Mouse (Mus musculus): ENCODE results near the gene Rpp14. TPM values are rescaled to one million over a fixed set of nuclear protein-coding genes. Genes with fewer than 3 reads are reported as not detected.

Rpp14 gene
- polyA plus RNA-seq, 1 experiment from 2014 or later: 57.4 TPM

- no peaks in the 10 kb centered on the region for H3K4me1 ChIP-seq (ENCODE audit: control insufficient read depth, insufficient read depth, low read length)
- no peak overlapping the region for H3K9ac ChIP-seq (replicated peaks; ENCODE audit: low read depth, low read length)
- 0 out of 2 replicates have a peak, but pooled peaks cover 4% of the 10 kb centered on the region for H3K36me3 ChIP-seq (ENCODE audit: control insufficient read depth, insufficient read depth, low read length)
- no peaks in the 10 kb centered on the region for H3K27me3 ChIP-seq (ENCODE audit: control insufficient read depth, insufficient read depth, low read length)
- H3K4me2 ChIP-seq (replicated peaks; ENCODE audit: low read depth, low read length): no peak overlapping the region
- WGBS: 83% methylated on average over 10 of the region's 10 CpGs
- H3K9me3 ChIP-seq (ENCODE audit: control insufficient read depth, low read depth, low read length): no peaks in the 10 kb centered on the region
- no peak for ATAC-seq (ENCODE audit: insufficient number of reproducible peaks, insufficient read depth, low FRiP score, low read depth)
- H3K27ac ChIP-seq (ENCODE audit: low read length): no peak overlapping the region
- H3K4me3 ChIP-seq (ENCODE audit: low read depth, low read length): no peak overlapping the region
Measured at GRCm38 (mm10) chr14:8049334-8049733, 30.8 kb upstream of the Rpp14 start.

- Histone ChIP-seq H3K4me2 (replicated peaks; ENCODE audit: low read depth, low read length) (no peak overlapping the region), H3K36me3 (ENCODE audit: control insufficient read depth, insufficient read depth, low read length) (peaks cover 4% of the 10 kb centered on the region; the same call in 1 of the 2 replicates), H3K4me1 (ENCODE audit: control insufficient read depth, insufficient read depth, low read length) (no peaks in the 10 kb centered on the region), H3K9me3 (ENCODE audit: control insufficient read depth, low read depth, low read length) (no peaks in the 10 kb centered on the region), H3K27ac (ENCODE audit: low read length) (no peak overlapping the region), H3K9ac (replicated peaks; ENCODE audit: low read depth, low read length) (no peak overlapping the region), H3K27me3 (ENCODE audit: control insufficient read depth, insufficient read depth, low read length) (no peaks in the 10 kb centered on the region), H3K4me3 (ENCODE audit: low read depth, low read length) (no peak overlapping the region)
- WGBS: 94% methylated on average over 2 of the region's 2 CpGs
- ATAC-seq (ENCODE audit: insufficient number of reproducible peaks, insufficient read depth, low FRiP score, low read depth): no peak
Measured at GRCm38 (mm10) chr14:8051869-8052268, 28.3 kb upstream of the Rpp14 start.

DNA sequence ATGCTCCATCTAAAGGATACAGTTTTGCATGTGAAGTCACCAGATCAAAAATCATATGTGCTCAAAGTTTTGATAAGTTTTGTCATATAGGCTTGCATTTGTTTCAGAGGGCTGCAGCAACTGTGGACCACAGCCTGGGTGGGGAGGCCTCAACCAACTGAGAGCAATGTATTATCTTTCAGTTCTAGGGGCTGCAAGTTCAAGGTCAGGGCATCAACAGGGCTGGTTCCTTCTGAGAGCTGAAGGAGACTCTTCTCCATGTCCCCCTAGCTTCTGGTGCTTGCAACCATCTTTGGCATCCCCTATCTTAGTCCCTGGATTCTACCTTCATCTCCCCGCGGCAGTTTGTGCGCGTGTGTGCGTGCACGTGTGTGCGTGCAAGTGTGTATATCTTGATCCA, 27.5 kb upstream of the Rpp14 start:
- ATAC-seq (ENCODE audit: insufficient number of reproducible peaks, insufficient read depth, low FRiP score, low read depth): no peak
- H3K9ac ChIP-seq (replicated peaks; ENCODE audit: low read depth, low read length): no peak overlapping the region
- no peaks in the 10 kb centered on the region for H3K27me3 ChIP-seq (ENCODE audit: control insufficient read depth, insufficient read depth, low read length)
- 95% methylated on average over 7 of the region's 7 CpGs for WGBS
- peaks cover 4% of the 10 kb centered on the region; the same call in 1 of the 2 replicates for H3K36me3 ChIP-seq (ENCODE audit: control insufficient read depth, insufficient read depth, low read length)
- no peak overlapping the region for H3K4me3 ChIP-seq (ENCODE audit: low read depth, low read length)
- H3K9me3 ChIP-seq (ENCODE audit: control insufficient read depth, low read depth, low read length): no peaks in the 10 kb centered on the region
- no peaks in the 10 kb centered on the region for H3K4me1 ChIP-seq (ENCODE audit: control insufficient read depth, insufficient read depth, low read length)
- no peak overlapping the region for H3K4me2 ChIP-seq (replicated peaks; ENCODE audit: low read depth, low read length)
- H3K27ac ChIP-seq (ENCODE audit: low read length): no peak overlapping the region

DNA sequence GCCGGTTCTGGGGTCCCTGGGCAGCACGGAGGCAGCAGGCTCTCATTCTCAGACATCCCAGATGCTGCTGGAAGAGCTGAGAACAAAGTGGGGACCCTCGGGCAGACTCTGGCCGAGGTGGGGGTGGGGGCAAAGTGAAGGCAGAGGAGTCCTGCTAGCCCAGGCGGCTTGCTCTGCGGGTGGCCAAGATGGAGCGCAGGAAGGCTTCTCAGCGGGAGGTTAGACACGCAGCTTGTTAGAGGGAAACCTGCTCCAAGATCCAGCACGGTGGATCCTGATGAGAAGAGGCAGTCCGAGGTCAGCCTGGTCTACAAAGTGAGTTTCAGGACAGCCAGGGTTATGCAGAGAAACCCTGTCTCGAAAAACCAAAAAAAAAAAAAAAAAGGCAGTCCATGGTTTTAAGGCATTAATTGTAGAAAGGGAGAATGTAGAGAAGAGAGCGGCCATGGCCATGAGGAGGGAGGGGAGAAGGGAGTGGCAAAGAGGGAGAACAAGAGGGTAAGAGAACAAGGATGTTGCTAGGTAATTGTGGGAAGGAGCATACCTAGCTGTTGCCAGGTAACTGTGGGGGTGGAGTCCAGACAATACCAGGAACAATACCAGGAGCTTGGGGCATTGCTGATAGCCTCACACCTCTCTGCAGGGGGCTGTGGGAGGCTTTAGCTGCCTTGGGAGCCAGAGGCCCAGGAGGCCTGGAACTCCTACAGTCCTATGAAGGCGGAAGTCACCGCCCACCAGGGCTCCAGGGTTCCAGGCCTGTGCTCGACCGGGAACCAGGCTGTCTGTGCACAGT, 25.7 kb upstream of the Rpp14 start:
- Histone ChIP-seq H3K36me3 (ENCODE audit: control insufficient read depth, insufficient read depth, low read length) (no peaks in the 10 kb centered on the region; the same call in 1 of the 2 replicates), H3K4me3 (ENCODE audit: low read depth, low read length) (no peak overlapping the region), H3K27me3 (ENCODE audit: control insufficient read depth, insufficient read depth, low read length) (no peaks in the 10 kb centered on the region), H3K4me1 (ENCODE audit: control insufficient read depth, insufficient read depth, low read length) (no peaks in the 10 kb centered on the region), H3K9me3 (ENCODE audit: control insufficient read depth, low read depth, low read length) (no peaks in the 10 kb centered on the region), H3K4me2 (replicated peaks; ENCODE audit: low read depth, low read length) (no peak overlapping the region), H3K9ac (replicated peaks; ENCODE audit: low read depth, low read length) (no peak overlapping the region), H3K27ac (ENCODE audit: low read length) (no peak overlapping the region)
- ATAC-seq (ENCODE audit: insufficient number of reproducible peaks, insufficient read depth, low FRiP score, low read depth): peak; percentile 87
- WGBS: 37% methylated on average over 17 of the region's 17 CpGs

DNA sequence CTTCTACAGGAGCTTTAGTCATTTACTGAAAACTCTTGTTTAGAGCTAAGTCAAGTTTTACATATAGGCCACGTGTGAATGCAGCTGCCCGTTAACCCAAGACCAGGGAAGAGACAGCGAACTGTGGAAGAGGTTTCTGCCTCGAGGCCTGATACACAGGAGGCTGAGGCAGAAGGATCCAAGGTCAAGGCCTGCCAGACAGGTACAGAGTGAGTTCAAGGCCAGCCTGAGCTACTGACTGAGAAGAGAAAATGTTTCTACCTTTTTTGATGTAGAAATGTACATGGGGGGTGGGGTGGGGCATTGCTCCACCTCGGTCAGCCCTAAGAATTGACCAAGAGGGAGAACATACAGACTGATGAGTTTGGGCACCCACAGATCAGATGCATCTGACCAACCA, 24.1 kb upstream of the Rpp14 start:
- Histone ChIP-seq H3K4me1 (ENCODE audit: control insufficient read depth, insufficient read depth, low read length) (no peaks in the 10 kb centered on the region), H3K9me3 (ENCODE audit: control insufficient read depth, low read depth, low read length) (no peaks in the 10 kb centered on the region), H3K4me2 (replicated peaks; ENCODE audit: low read depth, low read length) (no peak overlapping the region), H3K27ac (ENCODE audit: low read length) (no peak overlapping the region), H3K36me3 (ENCODE audit: control insufficient read depth, insufficient read depth, low read length) (no peaks in the 10 kb centered on the region; the same call in 1 of the 2 replicates), H3K4me3 (ENCODE audit: low read depth, low read length) (no peak overlapping the region), H3K27me3 (ENCODE audit: control insufficient read depth, insufficient read depth, low read length) (no peaks in the 10 kb centered on the region), H3K9ac (replicated peaks; ENCODE audit: low read depth, low read length) (no peak overlapping the region)
- WGBS: 89% methylated on average over 5 of the region's 5 CpGs
- no peak for ATAC-seq (ENCODE audit: insufficient number of reproducible peaks, insufficient read depth, low FRiP score, low read depth)

DNA sequence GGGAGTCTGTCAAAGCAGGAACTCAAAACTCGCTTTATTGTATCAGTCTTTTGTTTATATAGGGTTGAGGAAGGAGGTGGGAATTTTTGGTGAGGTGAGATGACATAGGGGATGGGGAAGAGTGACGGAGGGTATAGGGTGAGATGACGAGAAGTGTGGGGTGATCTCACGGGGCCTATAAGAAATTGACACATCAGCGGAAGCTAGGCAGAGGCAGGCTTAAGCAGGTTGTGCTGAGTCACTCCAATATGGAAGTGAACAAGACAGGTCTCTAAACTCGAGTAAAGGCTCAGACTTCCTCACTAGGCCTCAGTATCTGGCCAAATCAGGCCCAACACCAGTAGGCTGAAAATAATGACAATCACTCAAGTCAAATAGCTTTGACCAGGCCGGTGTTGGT, 20.2 kb upstream of the Rpp14 start:
- Histone ChIP-seq H3K36me3 (ENCODE audit: control insufficient read depth, insufficient read depth, low read length) (no peaks in the 10 kb centered on the region; the same call in 1 of the 2 replicates), H3K4me3 (ENCODE audit: low read depth, low read length) (no peak overlapping the region), H3K27me3 (ENCODE audit: control insufficient read depth, insufficient read depth, low read length) (no peaks in the 10 kb centered on the region), H3K4me1 (ENCODE audit: control insufficient read depth, insufficient read depth, low read length) (0 out of 2 replicates have a peak, but pooled peaks cover 5% of the 10 kb centered on the region), H3K4me2 (replicated peaks; ENCODE audit: low read depth, low read length) (no peak overlapping the region), H3K9me3 (ENCODE audit: control insufficient read depth, low read depth, low read length) (no peaks in the 10 kb centered on the region), H3K9ac (replicated peaks; ENCODE audit: low read depth, low read length) (no peak overlapping the region), H3K27ac (ENCODE audit: low read length) (no peak overlapping the region)
- ATAC-seq (ENCODE audit: insufficient number of reproducible peaks, insufficient read depth, low FRiP score, low read depth): no peak
- 87% methylated on average over 7 of the region's 7 CpGs for WGBS

DNA sequence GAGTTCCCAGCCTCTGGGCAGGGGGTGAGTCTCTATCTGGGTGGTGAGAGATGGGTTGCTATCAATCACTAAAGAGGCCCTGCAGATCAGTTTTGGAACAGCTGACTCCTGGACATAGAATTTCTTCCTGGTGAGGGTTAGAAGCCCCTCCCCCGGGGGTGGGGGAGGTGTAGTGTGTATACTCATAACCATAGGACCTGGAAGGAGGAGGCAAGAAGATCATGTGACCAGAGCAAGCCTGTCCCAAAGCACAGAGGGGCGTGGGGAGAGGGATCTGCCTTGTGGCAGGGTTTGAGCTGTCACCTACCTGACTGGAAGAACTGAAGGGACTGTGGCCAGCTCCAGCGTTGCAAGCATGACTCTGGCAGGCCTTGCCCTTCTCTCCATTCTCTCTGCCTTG, 18.1 kb upstream of the Rpp14 start:
- Histone ChIP-seq H3K9ac (replicated peaks; ENCODE audit: low read depth, low read length) (no peak overlapping the region), H3K4me2 (replicated peaks; ENCODE audit: low read depth, low read length) (no peak overlapping the region), H3K9me3 (ENCODE audit: control insufficient read depth, low read depth, low read length) (no peaks in the 10 kb centered on the region), H3K4me3 (ENCODE audit: low read depth, low read length) (no peak overlapping the region), H3K27ac (ENCODE audit: low read length) (peak overlapping the region; percentile 53), H3K36me3 (ENCODE audit: control insufficient read depth, insufficient read depth, low read length) (no peaks in the 10 kb centered on the region), H3K4me1 (ENCODE audit: control insufficient read depth, insufficient read depth, low read length) (0 out of 2 replicates have a peak, but pooled peaks cover 5% of the 10 kb centered on the region), H3K27me3 (ENCODE audit: control insufficient read depth, insufficient read depth, low read length) (no peaks in the 10 kb centered on the region)
- WGBS: 24% methylated on average over 3 of the region's 3 CpGs
- peak; percentile 65; the same call in 1 of the 2 replicates for ATAC-seq (ENCODE audit: insufficient number of reproducible peaks, insufficient read depth, low FRiP score, low read depth)

DNA sequence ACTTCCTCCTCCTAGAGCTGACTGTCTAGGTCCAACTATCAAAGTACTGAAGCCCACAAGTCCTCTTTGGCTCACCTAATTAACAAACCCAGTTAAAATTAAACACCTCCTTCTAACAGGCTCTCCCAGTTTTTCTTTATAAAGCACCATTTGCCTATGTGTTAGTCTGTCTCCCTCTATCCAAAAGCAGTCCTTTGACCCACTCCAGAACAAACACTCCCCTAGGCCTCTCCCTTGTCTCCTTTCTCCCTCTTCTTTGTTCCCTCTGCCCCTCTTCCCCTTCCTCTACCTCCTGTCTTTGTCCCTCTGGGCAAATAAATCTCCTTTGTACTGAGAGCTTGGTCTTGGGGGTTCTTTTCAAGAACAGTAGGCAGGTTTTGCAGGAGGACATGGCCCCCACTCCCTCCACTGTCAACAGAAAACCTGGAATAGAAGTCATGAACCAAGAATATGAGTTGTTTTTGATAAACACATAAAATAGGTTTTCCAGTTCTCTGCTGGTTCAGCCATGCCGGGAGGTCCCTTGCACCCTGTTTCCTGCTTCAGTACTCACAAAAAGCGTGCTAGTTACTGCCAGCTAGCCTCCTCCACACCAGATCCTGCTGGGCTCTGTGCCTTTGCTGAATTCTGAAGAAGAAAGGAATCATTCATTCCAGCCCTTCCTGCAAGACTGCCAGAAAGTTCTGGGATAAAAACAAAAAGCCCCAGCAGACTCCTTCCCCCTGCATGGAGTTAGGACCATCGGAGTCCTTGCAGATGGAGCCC, 17.4 kb upstream of the Rpp14 start:
- no peaks in the 10 kb centered on the region for H3K36me3 ChIP-seq (ENCODE audit: control insufficient read depth, insufficient read depth, low read length)
- 0 out of 2 replicates have a peak, but pooled peaks cover 5% of the 10 kb centered on the region for H3K4me1 ChIP-seq (ENCODE audit: control insufficient read depth, insufficient read depth, low read length)
- peak overlapping the region; percentile 53 for H3K27ac ChIP-seq (ENCODE audit: low read length)
- H3K9me3 ChIP-seq (ENCODE audit: control insufficient read depth, low read depth, low read length): no peaks in the 10 kb centered on the region
- H3K27me3 ChIP-seq (ENCODE audit: control insufficient read depth, insufficient read depth, low read length): no peaks in the 10 kb centered on the region
- H3K4me3 ChIP-seq (ENCODE audit: low read depth, low read length): no peak overlapping the region
- 66% methylated on average over 3 of the region's 3 CpGs for WGBS
- H3K4me2 ChIP-seq (replicated peaks; ENCODE audit: low read depth, low read length): no peak overlapping the region
- ATAC-seq (ENCODE audit: insufficient number of reproducible peaks, insufficient read depth, low FRiP score, low read depth): no peak
- H3K9ac ChIP-seq (replicated peaks; ENCODE audit: low read depth, low read length): no peak overlapping the region
